Mouse (Mus musculus): ENCODE data around the gene Inpp5f. TPM values are rescaled to one million over a fixed set of nuclear protein-coding genes. Genes with fewer than 3 reads are reported as not detected.
A peak's percentile ranks its signal among the peaks of the same experiment; 100 is the strongest.
"Not testable (repeated sequence)": the region's sequence is repeated elsewhere in the genome, so short reads cannot be mapped to it uniquely, and the experiment has no call there.

The Inpp5f gene
- total RNA-seq, 2 experiments from 2014 or later = 2.3 to 4.1 TPM

- DNase-seq = peak; percentile 48
These were observed 18.8 kb upstream of the Inpp5f start for GRCm38 (mm10) chr7:128592118-128592935.

- DNase-seq = no peak
These were observed 18.2 kb upstream of the Inpp5f start for GRCm38 (mm10) chr7:128592936-128593241.

GRCm38 (mm10) chr7:128596274-128596673 lies 14.9 kb upstream of the Inpp5f start:
- no peak for DNase-seq

- no peak for DNase-seq
These were observed 12.1 kb upstream of the Inpp5f start for GRCm38 (mm10) chr7:128599072-128599471.

DNA sequence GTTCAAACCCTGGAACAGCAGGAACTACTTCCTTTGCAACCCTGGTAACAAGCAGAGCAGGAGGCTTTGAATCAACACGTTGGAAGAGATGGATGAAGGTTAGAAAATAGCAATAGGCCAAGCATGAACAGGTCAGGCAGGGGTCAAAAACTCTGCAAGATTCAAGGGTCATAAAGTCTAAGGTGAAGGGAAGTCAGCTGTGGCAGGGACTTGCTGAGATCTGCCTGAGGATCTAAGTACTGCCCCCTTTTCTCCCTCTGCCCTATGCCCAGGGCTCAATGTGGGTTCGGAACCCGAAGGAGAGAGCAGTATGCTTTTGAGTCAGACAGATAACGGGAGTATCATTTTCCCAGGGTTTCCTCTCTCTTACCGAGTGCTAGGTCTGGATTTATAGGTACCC lies 9.3 kb upstream of the Inpp5f start:
- DNase-seq = no peak

GRCm38 (mm10) chr7:128609936-128610335 lies 1.2 kb upstream of the Inpp5f start:
- DNase-seq = not testable (repeated sequence)

GRCm38 (mm10) chr7:128610490-128610889 lies 638 bp upstream of the Inpp5f start:
- DNase-seq = no peak

DNA sequence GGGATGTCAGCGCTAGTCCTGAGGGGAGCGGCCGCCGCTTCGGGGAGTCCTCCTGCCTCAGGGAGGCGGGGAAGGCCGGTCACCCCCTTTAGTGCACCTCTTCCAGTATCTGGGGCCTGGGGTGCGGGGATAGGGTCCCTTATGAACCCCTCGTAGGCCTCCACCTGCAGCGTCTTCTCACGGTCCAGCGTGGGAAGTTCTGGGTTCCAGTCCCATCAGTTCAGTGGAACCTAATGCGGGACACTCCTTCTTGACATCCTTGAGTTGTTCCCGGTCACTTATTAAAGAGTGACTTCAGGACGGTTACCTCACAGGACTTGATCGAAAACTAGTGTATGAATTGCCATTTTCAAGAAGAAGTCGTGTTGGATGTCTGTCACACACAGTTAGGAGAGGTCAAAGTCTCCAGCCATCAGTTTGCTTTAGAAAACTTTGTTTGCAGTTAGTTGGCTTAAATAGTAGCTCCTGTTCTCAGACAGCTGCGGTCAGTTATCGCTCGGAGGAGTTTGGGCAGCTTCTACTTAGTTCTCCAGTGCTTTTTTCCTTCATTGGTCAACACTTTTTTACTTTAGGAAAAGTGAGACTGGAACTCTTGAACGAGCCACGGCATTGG lies 777 bp downstream of the Inpp5f start:
- no peak for DNase-seq

GRCm38 (mm10) chr7:128612521-128613181 lies 1.5 kb downstream of the Inpp5f start:
- no peak for DNase-seq

DNA sequence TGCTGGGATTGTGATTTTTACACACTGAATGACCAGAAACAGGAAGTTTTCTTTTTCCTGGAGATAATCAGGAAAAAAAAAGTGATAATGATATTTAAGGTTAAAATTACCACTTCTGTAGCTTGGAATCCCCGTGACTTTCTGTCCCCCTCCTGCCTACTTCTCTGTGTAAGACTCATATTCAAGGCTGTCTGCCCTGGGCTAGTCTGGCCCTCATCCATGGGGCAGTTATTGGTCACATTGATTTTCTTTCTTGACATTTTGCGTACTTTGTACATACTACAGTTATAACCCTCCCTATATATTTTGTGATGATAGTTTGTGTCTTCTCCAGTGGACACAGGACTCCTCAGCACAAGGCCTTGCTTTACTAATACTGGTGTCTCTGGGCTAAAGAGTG lies 2.5 kb downstream of the Inpp5f start:
- no peak for DNase-seq

- no peak for DNase-seq
These were observed 6.5 kb downstream of the Inpp5f start for GRCm38 (mm10) chr7:128617587-128617986.

- DNase-seq = no peak
These were observed 9.1 kb downstream of the Inpp5f start for GRCm38 (mm10) chr7:128620178-128620577.

- DNase-seq = peak; percentile 11
These were observed 11.3 kb downstream of the Inpp5f start for GRCm38 (mm10) chr7:128622266-128622961.

- DNase-seq = no peak
These were observed 11.9 kb downstream of the Inpp5f start for GRCm38 (mm10) chr7:128622994-128623393.

- DNase-seq = no peak
These were observed 14.3 kb downstream of the Inpp5f start for GRCm38 (mm10) chr7:128625382-128625781.

GRCm38 (mm10) chr7:128626601-128627000 lies 15.5 kb downstream of the Inpp5f start:
- no peak for DNase-seq

DNA sequence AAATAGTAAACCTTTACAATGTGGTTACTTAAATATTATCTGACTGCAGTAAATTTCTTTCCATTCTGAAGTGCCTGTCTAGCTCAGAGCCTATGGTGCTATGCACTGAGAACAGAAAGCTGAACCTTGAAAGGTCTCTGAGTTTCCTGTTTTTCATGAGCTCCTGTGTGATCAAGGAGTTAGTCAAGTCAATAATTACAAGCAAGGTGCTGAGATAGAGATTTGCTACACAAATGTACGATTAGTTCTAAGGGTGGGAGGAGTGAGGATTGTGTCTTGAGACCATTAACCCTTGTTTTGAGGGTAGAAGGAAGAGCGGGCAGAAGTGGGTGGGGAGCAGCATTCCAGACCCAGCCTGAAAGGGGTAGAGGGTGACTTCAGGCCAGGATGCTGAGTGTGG lies 16.1 kb downstream of the Inpp5f start:
- DNase-seq = no peak

- DNase-seq = no peak
These were observed 16.6 kb downstream of the Inpp5f start for GRCm38 (mm10) chr7:128627723-128628122.

DNA sequence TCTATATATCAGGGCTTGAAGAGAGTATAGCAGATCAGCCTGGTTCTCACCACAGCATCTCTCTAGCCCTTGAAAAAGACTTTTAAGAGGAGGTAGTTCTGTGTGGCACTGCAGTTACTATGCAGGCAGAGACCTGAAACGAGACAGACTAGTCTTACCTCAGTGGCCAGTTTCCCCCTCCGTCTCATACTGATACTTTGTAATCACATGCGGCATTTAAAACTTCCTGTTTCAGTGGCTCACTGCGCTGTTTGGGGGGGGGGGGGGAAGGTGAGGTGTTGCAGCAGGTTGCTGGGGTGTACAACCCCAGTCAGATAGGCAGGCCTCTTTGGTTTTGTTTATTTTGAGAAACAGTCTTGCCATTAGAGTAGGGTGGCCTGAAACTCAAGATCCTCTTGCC lies 22.0 kb downstream of the Inpp5f start:
- no peak for DNase-seq

DNA sequence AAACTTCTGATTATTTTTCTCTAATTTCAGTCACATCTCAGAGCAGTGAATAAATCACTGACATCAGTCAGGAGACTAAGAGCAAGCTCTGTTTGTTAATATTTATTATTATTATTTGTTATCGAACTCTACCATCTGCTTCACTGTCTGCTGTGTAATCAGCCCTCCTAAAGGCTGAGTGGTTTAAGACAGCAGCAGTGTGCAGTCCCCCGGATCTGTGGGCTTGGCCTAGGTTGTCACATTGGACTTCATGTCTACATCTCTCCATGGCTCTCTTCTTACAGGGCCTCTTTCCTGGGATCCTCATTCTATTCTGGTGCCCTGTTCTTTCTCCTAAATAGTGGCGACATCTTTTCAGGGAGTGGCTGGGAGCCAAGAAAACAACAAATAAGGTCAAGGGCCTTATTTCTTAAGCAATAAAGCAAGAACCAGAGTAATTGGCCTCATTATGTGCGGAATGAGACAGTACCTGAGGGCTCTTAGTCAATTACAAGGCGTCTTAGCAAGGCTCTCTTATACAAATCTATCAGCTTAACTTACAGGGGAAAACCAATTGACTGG lies 28.9 kb downstream of the Inpp5f start:
- DNase-seq = no peak

DNA sequence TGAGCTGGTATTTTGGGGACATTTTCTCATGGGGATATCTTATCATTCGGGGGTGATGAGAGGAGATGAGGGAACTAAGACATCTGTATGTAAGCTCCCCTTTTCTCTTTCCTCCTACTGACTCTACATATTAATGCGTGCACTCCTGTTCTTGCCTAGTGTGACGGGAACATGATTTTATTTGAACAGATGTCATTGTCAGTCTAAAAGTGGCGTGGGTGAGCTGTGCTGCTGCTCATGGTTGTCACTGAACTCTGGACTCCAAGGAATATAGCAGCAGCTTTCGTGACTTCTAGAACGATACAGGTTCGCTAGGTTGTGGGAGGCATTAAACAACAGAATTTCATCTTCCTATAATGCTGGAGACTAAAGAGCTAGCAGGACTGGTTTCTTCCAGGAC lies 30.4 kb downstream of the Inpp5f start:
- no peak for DNase-seq

- DNase-seq = no peak
These were observed 31.3 kb downstream of the Inpp5f start for GRCm38 (mm10) chr7:128642386-128642785.

DNA sequence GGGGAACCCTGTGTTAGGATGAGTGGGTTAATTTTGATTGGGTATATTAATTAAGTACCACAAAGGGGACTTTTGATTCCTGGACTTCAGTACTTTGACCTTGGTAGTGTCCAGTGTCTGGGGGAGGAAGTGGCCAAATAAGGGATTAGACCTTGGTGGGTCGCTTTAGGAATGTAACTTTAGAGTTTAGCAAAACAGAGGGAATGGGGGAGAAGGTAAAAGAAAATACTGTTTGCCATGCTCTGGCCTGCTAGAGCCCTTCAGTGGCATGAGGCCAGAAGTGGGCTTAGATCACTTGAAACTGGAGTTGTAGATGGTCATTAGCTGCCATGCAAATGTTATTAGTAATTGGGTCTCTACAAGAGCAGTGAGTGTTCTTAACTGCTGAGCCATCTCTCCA lies 45.8 kb downstream of the Inpp5f start:
- no peak for DNase-seq

Data from gastrocnemius, postnatal 25 days (tissue).